Mouse (Mus musculus) mesoderm, embryonic 11.5 days (tissue): ENCODE data around the gene Ddx39.

Source experiments
- DNase-seq: peaks from one replicate; pipeline ENCODE4 v3.0.0-alpha.2; 2012; ENCODE audit warnings: low read depth, low spot score

Gene Ddx39

DNA sequence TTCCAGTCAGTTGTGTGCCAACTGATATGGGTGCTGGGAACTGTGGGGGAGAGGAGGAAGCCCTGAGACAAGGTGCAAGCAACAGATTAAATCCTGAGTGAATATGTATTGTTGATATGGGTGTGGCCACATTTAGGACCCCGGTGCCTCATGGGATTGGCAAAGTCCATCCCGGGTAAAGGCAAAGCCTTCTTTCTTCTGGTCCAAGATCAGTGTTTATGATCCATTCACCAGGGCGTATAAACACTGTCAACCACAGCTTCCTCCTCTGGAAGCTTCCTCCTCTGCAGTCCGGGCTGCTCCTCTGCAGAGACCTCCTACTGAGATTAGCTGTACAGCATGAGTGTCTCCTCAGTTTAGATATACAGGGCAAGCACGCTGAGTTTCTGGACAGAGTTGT, 53.5 kb downstream of the Ddx39 start:
- no peak for DNase-seq

GRCm38 (mm10) chr8:83769720-83770119, 54.7 kb downstream of the Ddx39 start:
- no peak for DNase-seq

DNA sequence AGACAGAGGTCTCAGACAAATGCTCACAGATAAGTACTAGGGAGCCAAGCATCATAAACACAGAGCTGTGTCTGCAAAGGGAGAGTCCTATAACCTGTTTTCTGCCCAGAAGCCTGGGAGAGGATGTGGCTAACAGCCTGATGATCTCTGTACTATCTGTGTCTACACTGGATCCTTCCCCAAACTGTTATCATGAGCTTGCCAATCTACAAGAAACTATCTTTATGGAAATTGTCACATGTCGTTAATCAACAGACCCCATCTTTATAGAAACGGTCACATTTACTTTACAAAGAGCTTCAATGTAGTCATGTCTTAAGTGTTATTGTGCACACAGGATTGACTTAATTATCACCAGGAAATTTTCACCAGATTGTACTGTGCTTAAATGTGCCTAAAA, 55.7 kb downstream of the Ddx39 start:
- no peak for DNase-seq

DNA sequence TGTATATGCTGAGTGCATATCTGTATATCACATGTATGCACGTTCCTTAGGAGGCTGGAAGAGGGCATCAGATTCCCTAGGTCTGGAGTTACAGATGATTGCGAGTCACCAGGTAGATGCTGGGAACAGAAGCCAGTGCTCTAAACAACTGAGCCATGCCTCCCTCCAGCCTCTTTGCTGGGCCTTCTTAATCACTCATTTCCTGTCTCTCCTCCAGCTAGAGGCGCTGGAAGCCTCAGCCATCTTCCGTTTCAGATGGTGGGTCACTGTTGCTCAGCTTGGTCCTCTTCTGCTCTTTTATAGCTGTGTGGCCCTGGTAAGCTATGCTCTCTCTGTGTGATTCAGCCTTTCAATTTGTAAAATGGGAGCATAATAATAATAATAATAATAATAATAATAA, 56.8 kb downstream of the Ddx39 start:
- DNase-seq: no peak

DNA sequence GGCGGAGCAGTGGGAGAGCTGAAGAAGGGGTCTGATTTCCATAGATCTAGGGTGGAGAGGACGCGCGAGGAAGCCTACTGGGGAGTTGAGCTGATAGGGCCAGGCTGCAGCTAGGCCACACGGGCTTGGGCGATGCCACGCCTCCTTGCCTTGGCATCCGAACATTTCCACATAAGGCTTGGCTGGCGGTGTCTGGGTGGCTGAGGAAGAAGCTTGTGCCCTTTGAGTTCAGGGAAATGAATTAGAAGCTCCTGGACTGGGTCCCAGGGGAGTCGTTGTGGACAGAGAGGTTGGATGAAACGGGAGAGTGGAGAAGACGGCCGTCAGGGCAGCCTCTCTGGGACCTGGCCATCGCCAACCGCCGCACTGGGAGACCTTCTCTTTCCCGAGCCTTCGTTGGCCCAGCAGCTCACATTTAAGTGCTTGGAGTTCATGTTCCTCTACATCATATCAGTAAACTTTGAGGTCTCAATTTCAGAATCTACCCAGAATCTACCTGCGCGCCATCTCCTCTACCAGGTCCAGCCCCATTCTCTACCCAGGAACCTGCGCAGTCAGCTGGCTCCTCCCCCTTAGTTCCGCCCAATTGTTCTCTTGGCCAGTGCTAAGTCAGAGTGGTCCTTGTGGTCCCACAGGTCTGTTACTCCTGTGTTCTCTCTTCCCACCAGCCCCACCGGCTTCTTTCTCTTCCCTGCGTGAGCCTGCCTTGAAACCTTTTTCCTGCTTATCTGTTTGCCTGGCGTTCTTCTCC, 57.9 kb downstream of the Ddx39 start:
- DNase-seq: peak; percentile 22

DNA sequence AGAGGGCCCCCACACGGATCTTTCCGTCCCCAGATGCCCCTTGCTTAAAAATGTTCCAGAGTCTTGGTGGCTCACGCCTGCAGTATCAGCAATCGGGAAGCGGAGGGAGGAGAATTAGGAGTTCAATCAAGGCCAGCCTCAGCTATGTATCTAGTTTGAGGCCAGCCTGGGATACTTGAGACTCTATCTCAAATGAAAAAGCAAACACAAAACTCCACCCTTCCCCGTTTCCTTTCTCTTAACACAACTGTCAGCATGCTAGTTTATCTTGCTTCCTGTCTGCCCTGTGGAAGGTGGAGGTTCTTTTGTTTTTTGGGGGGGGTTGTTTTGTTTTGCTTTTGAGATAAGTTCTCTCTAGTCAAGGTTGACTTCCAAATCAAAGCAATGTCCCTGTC, 58.5 kb downstream of the Ddx39 start:
- DNase-seq: no peak

DNA sequence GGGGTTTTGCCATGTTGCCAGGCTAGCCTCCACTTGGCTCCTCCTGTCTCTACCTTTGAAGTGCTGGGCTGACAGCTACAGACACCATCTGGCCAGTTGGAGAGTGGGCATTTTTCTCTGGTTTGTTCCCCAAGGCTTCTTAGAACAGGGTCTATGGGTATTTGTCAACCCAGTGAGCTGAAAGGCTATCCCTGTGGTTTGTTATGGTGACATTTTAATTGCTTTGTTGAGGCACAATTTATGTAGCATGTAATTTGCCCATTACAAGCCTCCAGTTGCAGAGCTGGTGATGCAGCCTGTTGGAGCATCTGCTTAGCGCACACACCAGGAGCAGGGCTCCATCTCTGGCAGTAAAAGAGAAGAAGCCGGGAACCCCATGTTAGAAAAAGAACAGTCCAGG, 59.2 kb downstream of the Ddx39 start:
- peak; percentile 81 for DNase-seq
